Mouse (Mus musculus) neural tube, embryonic 11.5 days (tissue): ENCODE results near the gene Nfatc3. TPM values are rescaled to one million over a fixed set of nuclear protein-coding genes. Genes with fewer than 3 reads are reported as not detected.
A peak's percentile ranks its signal among the peaks of the same experiment; 100 is the strongest.

ENCODE experiments used
- ATAC-seq: fragments of 200-750 bp; cut with Nextera tagmentation; 2 replicates; pipeline ENCODE4 v1.8.0; 2017; ENCODE audit warnings: moderate number of reproducible peaks, mild to moderate bottlenecking, moderate TSS enrichment, moderate library complexity; ENCODE audit not compliant: insufficient read depth, low FRiP score, low TSS enrichment
- DNase-seq: peaks from one replicate; pipeline ENCODE4 v3.0.0-alpha.2; 2015; ENCODE audit warnings: low spot score
- H3K27ac ChIP-seq: fragments of 300-500 bp; sonication (generic); 2 replicates; pipeline ENCODE4 v1.5.1; 2014; ENCODE audit warnings: low read depth, mild to moderate bottlenecking, low read length
- H3K27me3 ChIP-seq: fragments of 300-500 bp; sonication (generic); 2 replicates; pipeline ENCODE4 v1.6.1; 2014; ENCODE audit warnings: mild to moderate bottlenecking, low read length, mixed read lengths; ENCODE audit not compliant: control insufficient read depth, insufficient read depth
- H3K36me3 ChIP-seq: fragments of 300-500 bp; sonication (generic); 2 replicates; pipeline ENCODE4 v1.6.1; 2014; ENCODE audit warnings: mild to moderate bottlenecking, low read length, moderate library complexity, mixed read lengths; ENCODE audit not compliant: control insufficient read depth, insufficient read depth
- H3K4me1 ChIP-seq: fragments of 300-500 bp; sonication (generic); 2 replicates; pipeline ENCODE4 v1.6.1; 2014; ENCODE audit warnings: low read length, mixed read lengths; ENCODE audit not compliant: control insufficient read depth, insufficient read depth
- H3K4me2 ChIP-seq: fragments of 300-500 bp; sonication (generic); 2 replicates; pipeline ENCODE4 v1.6.1; 2014; ENCODE audit warnings: low read depth, mild to moderate bottlenecking, moderate library complexity
- H3K4me3 ChIP-seq: fragments of 300-500 bp; sonication (generic); 2 replicates; pipeline ENCODE4 v1.5.1; 2014; ENCODE audit warnings: low read depth, low read length
- H3K9ac ChIP-seq: fragments of 300-500 bp; sonication (generic); 2 replicates; pipeline ENCODE4 v1.6.1; 2014; ENCODE audit warnings: mild to moderate bottlenecking, low read length
- H3K9me3 ChIP-seq: fragments of 300-500 bp; sonication (generic); 2 replicates; pipeline ENCODE4 v1.6.1; 2016; ENCODE audit warnings: low read length; ENCODE audit not compliant: control insufficient read depth
- WGBS: fragments of 180-500 bp; shearing (Covaris S2); extraction: QIAGEN DNeasy Blood & Tissue Kit; methylation state at CpG from one replicate; pipeline ENCODE4 v1.1.7; 2014; 5-methylcytosine and 5-hydroxymethylcytosine counted together
- polyA plus RNA-seq: library from polyadenylated mRNA; unstranded; fragments of >200 nt; fragmentation: Nextera tagmentation; extraction: Ambion mirVana; gene quantifications from 2 replicates; pipeline ENCODE4 v1.2.1, GENCODE M21; 2014

The Nfatc3 gene
- polyA plus RNA-seq, 1 experiment from 2014 or later, result 3.4 TPM

DNA sequence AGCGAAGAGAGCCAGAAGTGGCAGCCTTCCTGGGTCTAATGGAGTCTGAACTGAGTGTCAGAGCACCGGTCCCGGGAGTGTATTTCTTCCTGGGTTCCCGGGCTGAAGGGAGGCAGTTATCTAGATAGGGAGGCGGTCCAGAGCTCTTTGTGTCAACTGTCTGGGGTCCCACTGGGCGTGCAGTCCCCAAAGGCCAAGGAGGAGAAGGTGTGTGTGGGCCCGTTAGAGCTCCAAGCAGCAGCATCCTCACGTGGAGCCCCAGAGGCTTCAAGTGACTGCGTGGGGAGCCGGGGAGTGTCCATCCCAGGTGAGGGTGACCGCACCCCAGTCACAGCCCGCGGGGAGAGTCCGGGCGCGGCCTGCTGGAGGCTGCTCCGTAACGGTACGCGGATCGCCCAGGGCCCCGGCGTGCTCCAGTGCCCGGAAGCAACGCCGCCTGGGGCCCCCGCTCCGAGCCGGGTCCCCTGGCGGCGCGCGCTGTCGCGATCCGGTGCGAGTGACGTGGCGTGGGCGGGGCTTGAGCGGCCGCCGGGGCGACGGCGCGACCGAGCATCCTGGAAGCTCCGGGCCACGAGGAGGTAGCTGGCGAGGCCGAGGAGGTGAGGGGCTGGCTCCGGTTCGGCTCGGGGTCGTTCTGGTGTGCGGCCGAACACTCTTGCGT is 109.8 kb downstream of the Nfatc3 start, which contains the start of gene Slc7a6:
Slc7a6 (plus strand) TSS at position 502 of the 661 bp plus-strand sequence.
- ATAC-seq (peak; percentile 91), DNase-seq (peak; percentile 89)
- Histone ChIP-seq H3K27ac (peak within 1 kb of the TSS; percentile 86), H3K4me3 (peak within 1 kb of the TSS; percentile 83), H3K27me3 (no peaks in the 10 kb centered on the region), H3K4me1 (peaks cover 2% of the 10 kb centered on the region; the same call in 1 of the 2 replicates), H3K4me2 (peak within 1 kb of the TSS; percentile 92), H3K9me3 (no peaks in the 10 kb centered on the region), H3K9ac (peak within 1 kb of the TSS; percentile 94), H3K36me3 (peaks cover 3% of the 10 kb centered on the region; the same call in 1 of the 2 replicates)
- WGBS, result under 1% methylated on average over 50 of the region's 59 CpGs

GRCm38 (mm10) chr8:106169017-106169933 is 110.6 kb downstream of the Nfatc3 start:
- Histone ChIP-seq H3K4me3 (peak overlapping the region; percentile 83), H3K4me2 (peak overlapping the region; percentile 92), H3K4me1 (peaks cover 2% of the 10 kb centered on the region; the same call in 1 of the 2 replicates), H3K36me3 (no peaks in the 10 kb centered on the region), H3K9ac (peak overlapping the region; percentile 94), H3K27me3 (no peaks in the 10 kb centered on the region), H3K9me3 (no peaks in the 10 kb centered on the region), H3K27ac (peak overlapping the region; percentile 86)
- DNase-seq (peak; percentile 74), ATAC-seq (peak; percentile 63)
- 2% methylated on average over 53 of the region's 54 CpGs for WGBS

- DNase-seq (no peak), ATAC-seq (no peak)
- H3K4me2 ChIP-seq, result peak overlapping the region; percentile 92
- 50% methylated on average over 6 of the region's 6 CpGs for WGBS
- no peaks in the 10 kb centered on the region for H3K9me3 ChIP-seq
- peak overlapping the region; percentile 83 for H3K4me3 ChIP-seq
- H3K4me1 ChIP-seq, result peaks cover 2% of the 10 kb centered on the region; the same call in 1 of the 2 replicates
- H3K9ac ChIP-seq, result peak overlapping the region; percentile 94
- H3K36me3 ChIP-seq, result no peaks in the 10 kb centered on the region
- no peaks in the 10 kb centered on the region for H3K27me3 ChIP-seq
- H3K27ac ChIP-seq, result no peak overlapping the region
Measured at GRCm38 (mm10) chr8:106169934-106170480, 111.4 kb downstream of the Nfatc3 start.

GRCm38 (mm10) chr8:106173566-106173965 is 114.9 kb downstream of the Nfatc3 start:
- Histone ChIP-seq H3K36me3 (no peaks in the 10 kb centered on the region), H3K9me3 (no peaks in the 10 kb centered on the region), H3K4me3 (no peak overlapping the region), H3K9ac (no peak overlapping the region), H3K4me1 (peaks cover 4% of the 10 kb centered on the region; the same call in 1 of the 2 replicates), H3K27ac (no peak overlapping the region), H3K4me2 (no peak overlapping the region), H3K27me3 (no peaks in the 10 kb centered on the region)
- no peak for DNase-seq
- ATAC-seq, result no peak
- WGBS, result 99% methylated on average over 3 of the region's 3 CpGs

DNA sequence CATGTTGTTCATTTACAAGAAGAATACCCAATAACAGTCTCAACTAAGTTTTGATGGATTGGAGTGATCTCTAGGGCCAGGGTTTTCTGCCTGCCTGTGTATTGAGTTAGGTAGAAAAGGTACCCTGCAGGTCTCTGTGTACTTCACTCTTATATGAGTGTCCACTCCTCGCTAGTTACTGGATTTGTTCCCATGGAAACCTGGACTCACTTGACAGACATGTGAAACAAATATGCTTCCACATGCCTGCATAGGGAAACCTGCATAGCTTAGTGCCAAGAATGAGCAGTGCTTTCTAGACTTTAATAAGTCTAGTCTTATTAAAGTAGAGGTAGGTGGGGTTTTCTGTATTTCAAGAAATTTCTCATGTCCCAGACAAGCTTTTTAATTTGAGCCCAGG is 118.3 kb downstream of the Nfatc3 start:
- Histone ChIP-seq H3K36me3 (no peaks in the 10 kb centered on the region; the same call in 1 of the 2 replicates), H3K4me1 (peaks cover 4% of the 10 kb centered on the region; the same call in 1 of the 2 replicates), H3K27ac (no peak overlapping the region), H3K4me3 (no peak overlapping the region), H3K9me3 (no peaks in the 10 kb centered on the region), H3K9ac (no peak overlapping the region), H3K4me2 (no peak overlapping the region), H3K27me3 (no peaks in the 10 kb centered on the region)
- no peak for ATAC-seq
- 38% methylated on average over 1 of the region's 1 CpGs for WGBS
- no peak for DNase-seq

DNA sequence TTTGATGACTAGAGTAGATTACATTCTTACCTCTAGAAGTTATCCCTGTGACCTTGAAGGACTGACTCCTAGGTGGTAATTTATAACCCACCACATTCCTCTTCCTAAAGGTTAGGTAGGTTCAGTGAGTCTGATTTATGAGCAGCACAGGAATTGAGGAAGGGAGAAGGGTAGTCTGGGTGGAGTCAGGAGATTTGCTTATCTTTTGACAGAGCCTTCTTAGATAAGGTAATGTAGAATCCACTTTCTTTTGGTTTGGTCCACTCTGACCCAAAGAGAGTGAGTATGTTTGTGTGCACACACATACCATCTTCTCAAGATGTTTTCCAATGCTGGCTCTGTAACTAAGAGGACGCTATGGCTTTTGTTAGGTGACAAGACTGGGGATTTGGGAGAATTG is 119.0 kb downstream of the Nfatc3 start:
- no peak overlapping the region for H3K9ac ChIP-seq
- H3K9me3 ChIP-seq, result no peaks in the 10 kb centered on the region
- H3K36me3 ChIP-seq, result no peaks in the 10 kb centered on the region; the same call in 1 of the 2 replicates
- H3K4me1 ChIP-seq, result peaks cover 4% of the 10 kb centered on the region; the same call in 1 of the 2 replicates
- H3K4me2 ChIP-seq, result no peak overlapping the region
- 89% methylated on average over 1 of the region's 1 CpGs for WGBS
- no peak for ATAC-seq
- no peak overlapping the region for H3K4me3 ChIP-seq
- H3K27me3 ChIP-seq, result no peaks in the 10 kb centered on the region
- DNase-seq, result no peak
- H3K27ac ChIP-seq, result no peak overlapping the region

DNA sequence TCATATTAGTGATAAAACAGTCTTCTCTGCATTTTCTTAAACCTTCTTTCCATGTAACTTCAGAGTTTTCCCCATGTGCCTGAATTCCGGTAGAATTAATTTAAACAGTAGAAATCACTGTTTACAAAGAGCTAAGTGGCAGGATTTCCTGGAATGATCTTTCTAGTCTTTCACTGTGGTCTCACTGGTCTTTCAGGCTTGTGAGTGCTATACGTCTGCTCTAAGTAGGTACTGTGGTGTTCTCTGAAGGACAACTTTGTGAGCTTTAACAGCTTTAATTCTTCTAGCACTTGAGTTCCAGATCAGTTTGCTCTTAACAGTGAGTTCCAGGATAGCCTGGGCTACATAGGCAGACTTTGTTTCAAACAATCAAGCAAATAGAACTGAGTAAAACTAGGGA is 119.8 kb downstream of the Nfatc3 start:
- Histone ChIP-seq H3K4me3 (no peak overlapping the region), H3K27me3 (no peaks in the 10 kb centered on the region), H3K9ac (no peak overlapping the region), H3K4me2 (no peak overlapping the region), H3K36me3 (no peaks in the 10 kb centered on the region; the same call in 1 of the 2 replicates), H3K27ac (no peak overlapping the region), H3K9me3 (no peaks in the 10 kb centered on the region), H3K4me1 (peaks cover 4% of the 10 kb centered on the region; the same call in 1 of the 2 replicates)
- DNase-seq (no peak), ATAC-seq (no peak)
- 87% methylated on average over 2 of the region's 2 CpGs for WGBS
